Mouse (Mus musculus): Measurements from ENCODE around the gene Tns3. TPM values are rescaled to one million over a fixed set of nuclear protein-coding genes. Genes with fewer than 3 reads are reported as not detected.

Tns3 gene
- polyA plus RNA-seq, 1 experiment from 2014 or later = 4.1 TPM

DNA sequence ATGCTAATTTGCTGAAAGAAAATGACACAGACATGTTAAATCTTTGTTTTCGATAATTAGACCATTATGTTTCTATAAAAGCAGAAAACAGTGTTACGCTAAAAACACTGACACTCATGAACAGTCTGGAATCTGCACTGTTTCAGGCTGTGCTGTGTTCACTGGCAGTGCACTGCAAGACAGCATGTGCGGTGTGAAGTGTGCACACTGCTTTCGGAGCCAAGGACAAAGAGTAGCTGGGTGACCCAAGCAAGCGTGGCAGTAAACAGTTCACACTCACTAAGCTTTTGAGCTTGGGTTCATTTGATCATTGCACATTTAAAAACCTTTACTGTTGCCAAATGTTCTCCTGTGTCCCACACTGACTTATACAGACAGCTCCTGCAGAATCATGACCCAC lies 32.2 kb downstream of the Tns3 start:
- ATAC-seq (ENCODE audit: low read depth) = no peak
- Histone ChIP-seq H3K4me2 (ENCODE audit: low read depth, low read length) (no peak overlapping the region), H3K4me3 (ENCODE audit: low read depth, low read length) (no peak overlapping the region), H3K4me1 (ENCODE audit: control insufficient read depth, low read depth, low read length) (peaks cover 23% of the 10 kb centered on the region), H3K9ac (ENCODE audit: low read depth, low read length) (no peak overlapping the region), H3K27ac (ENCODE audit: low read length) (no peak overlapping the region), H3K27me3 (ENCODE audit: control insufficient read depth, insufficient read depth, low read depth, low read length) (no peaks in the 10 kb centered on the region), H3K9me3 (replicated peaks; ENCODE audit: control insufficient read depth, low read length) (no peaks in the 10 kb centered on the region), H3K36me3 (ENCODE audit: control insufficient read depth, insufficient read depth) (no peaks in the 10 kb centered on the region)
- 76% methylated on average over 5 of the region's 5 CpGs for WGBS (ENCODE audit: insufficient replicate concordance)

DNA sequence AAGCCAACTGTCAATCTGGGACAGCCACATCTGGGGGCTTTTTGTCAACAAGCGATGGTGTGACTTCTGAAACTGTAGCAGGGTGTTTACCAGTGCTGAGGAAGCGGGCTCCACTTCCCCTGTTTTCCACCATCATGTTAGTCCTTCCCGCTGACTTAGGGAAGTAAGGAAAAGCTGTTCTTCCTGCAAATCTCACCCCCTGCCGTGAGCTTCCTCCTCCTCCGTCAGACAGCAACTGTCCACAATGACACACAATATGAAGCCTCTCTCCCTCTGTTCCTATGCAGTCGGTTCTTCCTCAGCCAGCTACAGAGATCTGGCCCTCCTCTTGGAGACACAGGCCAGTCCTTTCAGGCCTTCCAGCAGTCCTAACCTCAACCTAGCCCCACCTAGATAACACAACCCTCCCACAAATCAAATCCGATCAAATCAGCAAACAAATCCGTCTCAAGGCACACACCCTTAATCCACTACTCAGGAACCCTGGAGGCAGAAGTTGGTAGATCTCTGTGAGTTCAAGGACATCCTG lies 34.4 kb downstream of the Tns3 start:
- H3K4me1 ChIP-seq (ENCODE audit: control insufficient read depth, low read depth, low read length) = peaks cover 15% of the 10 kb centered on the region
- H3K27ac ChIP-seq (ENCODE audit: low read length) = no peak overlapping the region
- H3K9me3 ChIP-seq (replicated peaks; ENCODE audit: control insufficient read depth, low read length) = no peaks in the 10 kb centered on the region
- no peak overlapping the region for H3K4me2 ChIP-seq (ENCODE audit: low read depth, low read length)
- H3K9ac ChIP-seq (ENCODE audit: low read depth, low read length) = no peak overlapping the region
- ATAC-seq (ENCODE audit: low read depth) = no peak
- no peak overlapping the region for H3K4me3 ChIP-seq (ENCODE audit: low read depth, low read length)
- H3K36me3 ChIP-seq (ENCODE audit: control insufficient read depth, insufficient read depth) = no peaks in the 10 kb centered on the region
- peaks cover 5% of the 10 kb centered on the region for H3K27me3 ChIP-seq (ENCODE audit: control insufficient read depth, insufficient read depth, low read depth, low read length)
- 50% methylated on average over 8 of the region's 8 CpGs for WGBS (ENCODE audit: insufficient replicate concordance)

DNA sequence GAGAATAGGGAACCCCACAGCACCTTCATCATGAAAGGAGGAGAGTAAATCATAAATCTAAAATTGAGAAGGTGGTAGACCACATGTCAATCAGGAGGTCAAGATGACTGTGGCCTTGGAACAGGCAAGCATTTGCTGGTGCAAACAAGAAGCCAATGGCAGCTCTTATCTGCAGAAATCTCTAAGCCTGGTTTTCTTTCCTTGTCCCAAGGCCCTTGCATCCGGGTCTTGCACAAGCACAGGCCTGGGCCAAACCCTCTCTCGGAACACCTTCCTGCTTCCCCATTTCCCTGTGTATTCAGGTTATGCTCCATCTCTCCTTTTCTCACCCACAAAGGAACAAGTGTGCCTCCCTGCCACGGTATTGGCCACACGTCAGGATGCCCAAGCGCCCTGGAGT lies 35.0 kb downstream of the Tns3 start:
- Histone ChIP-seq H3K4me2 (ENCODE audit: low read depth, low read length) (peak overlapping the region; percentile 31; the same call in 1 of the 2 replicates), H3K27me3 (ENCODE audit: control insufficient read depth, insufficient read depth, low read depth, low read length) (peaks cover 11% of the 10 kb centered on the region), H3K9me3 (replicated peaks; ENCODE audit: control insufficient read depth, low read length) (no peaks in the 10 kb centered on the region), H3K4me1 (ENCODE audit: control insufficient read depth, low read depth, low read length) (peaks cover 9% of the 10 kb centered on the region), H3K4me3 (ENCODE audit: low read depth, low read length) (no peak overlapping the region), H3K27ac (ENCODE audit: low read length) (no peak overlapping the region), H3K9ac (ENCODE audit: low read depth, low read length) (no peak overlapping the region), H3K36me3 (ENCODE audit: control insufficient read depth, insufficient read depth) (no peaks in the 10 kb centered on the region)
- no peak for ATAC-seq (ENCODE audit: low read depth)
- WGBS (ENCODE audit: insufficient replicate concordance) = 50% methylated on average over 5 of the region's 5 CpGs

DNA sequence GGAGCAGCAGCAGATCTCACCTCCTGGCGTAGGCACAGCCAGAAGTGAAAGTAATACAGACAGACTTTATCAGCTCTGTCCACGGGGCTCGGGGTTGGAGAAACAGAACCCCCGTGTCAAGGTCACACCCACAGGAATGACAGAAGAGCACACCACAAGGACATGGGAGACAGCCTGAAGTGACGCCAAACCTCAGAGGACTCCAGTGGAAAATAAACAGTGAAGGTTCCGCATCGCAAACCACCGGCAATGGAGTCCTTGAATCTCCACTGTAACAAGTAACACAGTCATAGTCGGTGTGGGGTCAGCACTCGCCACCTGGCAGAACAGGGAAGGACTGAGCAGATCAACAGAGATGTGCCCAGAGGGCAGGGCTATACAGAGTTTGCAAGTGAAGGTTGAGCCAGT lies 35.5 kb downstream of the Tns3 start:
- 27% methylated on average over 10 of the region's 10 CpGs for WGBS (ENCODE audit: insufficient replicate concordance)
- Histone ChIP-seq H3K9ac (ENCODE audit: low read depth, low read length) (no peak overlapping the region), H3K27me3 (ENCODE audit: control insufficient read depth, insufficient read depth, low read depth, low read length) (peaks cover 16% of the 10 kb centered on the region), H3K4me1 (ENCODE audit: control insufficient read depth, low read depth, low read length) (peaks cover 7% of the 10 kb centered on the region; the same call in 1 of the 2 replicates), H3K4me3 (ENCODE audit: low read depth, low read length) (peak overlapping the region; percentile 16; the same call in 1 of the 2 replicates), H3K36me3 (ENCODE audit: control insufficient read depth, insufficient read depth) (no peaks in the 10 kb centered on the region), H3K27ac (ENCODE audit: low read length) (no peak overlapping the region), H3K4me2 (ENCODE audit: low read depth, low read length) (peak overlapping the region; percentile 31), H3K9me3 (replicated peaks; ENCODE audit: control insufficient read depth, low read length) (no peaks in the 10 kb centered on the region)
- peak; percentile 30; the same call in 1 of the 2 replicates for ATAC-seq (ENCODE audit: low read depth)

DNA sequence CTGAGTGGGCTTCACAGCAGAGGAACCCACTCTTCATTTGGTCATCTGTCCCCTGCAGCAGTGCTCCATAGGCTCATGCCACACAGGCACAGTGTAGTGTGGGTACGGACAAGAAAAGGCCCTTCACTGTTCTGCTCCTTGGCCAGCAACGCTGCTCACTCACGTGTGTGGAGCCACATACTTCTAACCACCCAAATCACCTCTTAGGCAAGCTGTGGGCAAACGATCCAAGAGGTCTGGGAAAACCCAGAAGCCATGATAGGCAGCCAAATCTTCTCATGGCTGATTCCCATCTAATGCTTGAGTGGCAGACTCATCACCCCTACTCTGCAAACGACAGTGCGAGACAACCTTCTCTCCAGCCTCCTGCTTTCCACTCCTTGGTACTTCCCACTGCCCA lies 37.2 kb downstream of the Tns3 start:
- no peak for ATAC-seq (ENCODE audit: low read depth)
- no peaks in the 10 kb centered on the region for H3K9me3 ChIP-seq (replicated peaks; ENCODE audit: control insufficient read depth, low read length)
- H3K4me1 ChIP-seq (ENCODE audit: control insufficient read depth, low read depth, low read length) = peaks cover 7% of the 10 kb centered on the region; the same call in 1 of the 2 replicates
- WGBS (ENCODE audit: insufficient replicate concordance) = 74% methylated on average over 6 of the region's 6 CpGs
- no peak overlapping the region for H3K9ac ChIP-seq (ENCODE audit: low read depth, low read length)
- no peak overlapping the region for H3K27ac ChIP-seq (ENCODE audit: low read length)
- H3K27me3 ChIP-seq (ENCODE audit: control insufficient read depth, insufficient read depth, low read depth, low read length) = peaks cover 20% of the 10 kb centered on the region
- H3K4me3 ChIP-seq (ENCODE audit: low read depth, low read length) = no peak overlapping the region
- H3K4me2 ChIP-seq (ENCODE audit: low read depth, low read length) = no peak overlapping the region
- no peaks in the 10 kb centered on the region for H3K36me3 ChIP-seq (ENCODE audit: control insufficient read depth, insufficient read depth)

DNA sequence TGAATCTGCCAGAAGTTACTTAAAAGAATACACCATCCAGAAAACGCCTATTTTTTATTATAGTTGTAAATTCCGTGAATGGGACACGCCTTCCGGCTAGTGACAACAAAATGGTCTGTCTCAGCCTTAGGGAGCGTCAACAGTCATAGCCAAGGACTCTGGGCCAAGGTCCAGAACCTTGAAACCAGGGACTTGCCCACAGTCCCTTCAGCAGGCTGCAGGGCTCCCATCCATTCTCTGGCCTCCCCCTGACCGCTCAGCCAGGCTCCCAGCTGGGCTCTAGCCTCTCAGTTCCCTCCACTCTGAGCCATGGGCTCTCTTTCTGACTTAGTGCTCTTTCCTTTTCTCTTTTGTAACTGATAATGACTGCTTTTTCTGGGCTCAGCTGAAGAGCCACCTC lies 37.6 kb downstream of the Tns3 start:
- WGBS (ENCODE audit: insufficient replicate concordance) = 70% methylated on average over 6 of the region's 6 CpGs
- no peak overlapping the region for H3K4me3 ChIP-seq (ENCODE audit: low read depth, low read length)
- H3K27ac ChIP-seq (ENCODE audit: low read length) = no peak overlapping the region
- H3K27me3 ChIP-seq (ENCODE audit: control insufficient read depth, insufficient read depth, low read depth, low read length) = peaks cover 20% of the 10 kb centered on the region
- H3K4me2 ChIP-seq (ENCODE audit: low read depth, low read length) = no peak overlapping the region
- H3K36me3 ChIP-seq (ENCODE audit: control insufficient read depth, insufficient read depth) = no peaks in the 10 kb centered on the region
- ATAC-seq (ENCODE audit: low read depth) = no peak
- no peaks in the 10 kb centered on the region for H3K9me3 ChIP-seq (replicated peaks; ENCODE audit: control insufficient read depth, low read length)
- H3K4me1 ChIP-seq (ENCODE audit: control insufficient read depth, low read depth, low read length) = peaks cover 7% of the 10 kb centered on the region; the same call in 1 of the 2 replicates
- no peak overlapping the region for H3K9ac ChIP-seq (ENCODE audit: low read depth, low read length)

DNA sequence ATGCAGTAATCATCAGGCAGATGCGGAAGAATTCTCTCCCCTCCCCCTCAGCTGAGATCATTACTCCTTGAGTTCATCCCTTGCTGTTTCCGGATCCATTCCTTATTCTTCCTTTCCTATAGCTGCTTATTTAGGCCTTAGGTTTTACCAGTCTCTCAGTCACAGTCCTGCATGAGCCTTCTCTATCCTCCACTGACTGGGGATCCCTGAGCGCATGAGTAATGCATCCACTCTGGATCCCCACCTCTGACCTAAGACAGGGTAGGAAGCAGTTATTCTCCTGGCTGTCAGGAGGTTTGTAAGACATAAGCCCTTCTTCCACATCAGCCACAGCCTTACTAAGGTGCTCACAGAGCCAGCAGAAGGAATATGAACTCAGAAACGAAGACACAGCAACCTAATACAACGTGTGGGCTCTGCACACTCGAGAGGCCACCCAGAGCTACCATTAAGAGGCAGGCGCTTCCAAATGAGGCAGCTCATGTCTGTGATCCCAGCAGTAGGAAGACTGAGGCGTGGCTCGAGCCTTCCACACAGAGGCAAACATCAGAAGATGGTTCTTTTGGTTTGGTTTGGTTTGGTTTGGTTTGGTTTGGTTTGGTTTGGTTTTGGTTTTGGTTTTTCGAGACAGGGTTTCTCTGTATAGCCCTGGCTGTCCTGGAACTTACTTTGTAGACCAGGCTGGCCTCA lies 38.3 kb downstream of the Tns3 start:
- Histone ChIP-seq H3K36me3 (ENCODE audit: control insufficient read depth, insufficient read depth) (no peaks in the 10 kb centered on the region), H3K9me3 (replicated peaks; ENCODE audit: control insufficient read depth, low read length) (no peaks in the 10 kb centered on the region), H3K9ac (ENCODE audit: low read depth, low read length) (no peak overlapping the region), H3K4me2 (ENCODE audit: low read depth, low read length) (no peak overlapping the region), H3K4me1 (ENCODE audit: control insufficient read depth, low read depth, low read length) (peaks cover 7% of the 10 kb centered on the region; the same call in 1 of the 2 replicates), H3K27ac (ENCODE audit: low read length) (no peak overlapping the region), H3K4me3 (ENCODE audit: low read depth, low read length) (no peak overlapping the region), H3K27me3 (ENCODE audit: control insufficient read depth, insufficient read depth, low read depth, low read length) (peaks cover 20% of the 10 kb centered on the region)
- WGBS (ENCODE audit: insufficient replicate concordance) = 56% methylated on average over 10 of the region's 10 CpGs
- ATAC-seq (ENCODE audit: low read depth) = no peak

DNA sequence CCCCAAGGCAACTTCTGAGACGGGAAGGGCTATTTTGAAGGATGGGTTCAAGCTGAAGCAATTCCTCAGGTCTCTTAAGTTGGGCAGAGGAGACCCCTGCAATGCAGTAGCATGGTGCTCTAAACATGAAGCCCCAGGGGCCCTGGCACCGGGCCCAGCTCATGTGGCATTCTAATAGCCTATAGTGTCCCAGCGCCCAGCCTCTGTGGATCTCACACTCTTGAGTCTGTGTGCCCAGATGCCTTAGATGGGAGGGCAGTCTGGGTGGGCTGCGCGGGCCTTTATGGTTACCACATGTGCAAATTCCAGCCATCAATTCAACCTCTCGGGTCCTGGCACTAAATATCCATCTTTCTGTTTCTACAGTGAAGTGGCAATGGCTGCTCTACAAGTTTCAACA lies 38.9 kb downstream of the Tns3 start:
- Histone ChIP-seq H3K9ac (ENCODE audit: low read depth, low read length) (no peak overlapping the region), H3K4me3 (ENCODE audit: low read depth, low read length) (no peak overlapping the region), H3K36me3 (ENCODE audit: control insufficient read depth, insufficient read depth) (no peaks in the 10 kb centered on the region), H3K4me2 (ENCODE audit: low read depth, low read length) (no peak overlapping the region), H3K27me3 (ENCODE audit: control insufficient read depth, insufficient read depth, low read depth, low read length) (peaks cover 20% of the 10 kb centered on the region), H3K4me1 (ENCODE audit: control insufficient read depth, low read depth, low read length) (peaks cover 7% of the 10 kb centered on the region; the same call in 1 of the 2 replicates), H3K9me3 (replicated peaks; ENCODE audit: control insufficient read depth, low read length) (no peaks in the 10 kb centered on the region), H3K27ac (ENCODE audit: low read length) (no peak overlapping the region)
- WGBS (ENCODE audit: insufficient replicate concordance) = 63% methylated on average over 6 of the region's 6 CpGs
- no peak for ATAC-seq (ENCODE audit: low read depth)

DNA sequence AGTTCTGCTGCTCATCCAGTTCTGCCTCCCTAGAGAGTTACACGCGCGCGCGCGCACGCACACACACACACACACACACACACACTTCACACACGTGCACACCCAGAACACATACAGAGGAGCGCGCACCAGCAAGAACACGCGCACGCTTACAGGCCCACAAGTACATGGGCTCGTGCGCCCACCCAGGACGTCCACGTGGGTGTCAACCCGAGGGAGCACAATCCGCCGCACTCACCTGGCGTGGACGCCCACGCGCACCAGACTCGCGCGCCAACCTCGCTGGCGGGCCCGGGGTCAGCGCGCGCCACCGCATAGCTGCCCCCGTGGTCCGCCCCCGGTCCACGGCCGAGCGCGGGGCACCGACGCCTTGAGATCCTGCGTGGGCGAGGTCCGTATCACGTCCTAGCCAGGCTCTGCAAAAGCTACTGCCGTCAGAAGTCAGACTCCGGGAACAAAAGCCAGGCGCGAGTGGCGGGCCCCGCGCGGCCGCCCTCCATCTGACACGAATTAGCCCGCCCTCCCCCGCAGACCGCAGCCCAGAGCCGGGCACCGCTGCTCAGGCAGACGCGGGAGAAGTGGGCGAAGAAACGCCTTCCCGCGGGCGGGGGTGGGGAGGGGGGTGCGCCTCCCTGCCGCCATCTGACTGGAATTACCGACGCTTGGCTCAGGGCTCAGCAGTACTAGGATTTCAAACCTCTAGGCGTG lies 40.0 kb downstream of the Tns3 start:
- Histone ChIP-seq H3K4me3 (ENCODE audit: low read depth, low read length) (peak overlapping the region; percentile 61), H3K9me3 (replicated peaks; ENCODE audit: control insufficient read depth, low read length) (no peaks in the 10 kb centered on the region), H3K27me3 (ENCODE audit: control insufficient read depth, insufficient read depth, low read depth, low read length) (peaks cover 20% of the 10 kb centered on the region), H3K36me3 (ENCODE audit: control insufficient read depth, insufficient read depth) (no peaks in the 10 kb centered on the region), H3K4me1 (ENCODE audit: control insufficient read depth, low read depth, low read length) (peaks cover 5% of the 10 kb centered on the region; the same call in 1 of the 2 replicates), H3K27ac (ENCODE audit: low read length) (no peak overlapping the region), H3K4me2 (ENCODE audit: low read depth, low read length) (peak overlapping the region; percentile 83), H3K9ac (ENCODE audit: low read depth, low read length) (peak overlapping the region; percentile 50; the same call in 1 of the 2 replicates)
- WGBS (ENCODE audit: insufficient replicate concordance) = 2% methylated on average over 74 of the region's 74 CpGs
- ATAC-seq (ENCODE audit: low read depth) = 0 out of 2 replicates have a peak, but pooled peaks have one; percentile 17
